Mouse (Mus musculus) heart, adult 2 months (tissue): ENCODE measurements at regions not wholly inside any gene's neighbourhood (a gene's known extent, or its start where the extent isn't known, plus 50 kb on each side); places are given as distances from the start of the nearest gene placed in this dataset.

ENCODE experiments used
- DNase-seq, 2 experiments: peaks; one replicate each; pipeline ENCODE4 v3.0.0; 2021
- H3K27ac ChIP-seq: fragments of 200-600 bp; 2 replicates; pipeline ENCODE4 v1.8.1; 2022
- H3K27me3 ChIP-seq: fragments of 200-500 bp; 2 replicates; pipeline ENCODE4 v1.6.1; 2012; ENCODE audit warnings: mild to moderate bottlenecking, low read length, inconsistent platforms, mixed read lengths; ENCODE audit not compliant: control insufficient read depth, insufficient read depth
- H3K36me3 ChIP-seq: fragments of 200-500 bp; 2 replicates; pipeline ENCODE4 v1.6.1; 2012; ENCODE audit warnings: low read length, inconsistent platforms; ENCODE audit not compliant: control insufficient read depth, insufficient read depth
- H3K4me1 ChIP-seq: fragments of 200-500 bp; 2 replicates; pipeline ENCODE4 v1.6.1; 2011; ENCODE audit warnings: low read length; ENCODE audit not compliant: control insufficient read depth, insufficient read depth
- H3K4me3 ChIP-seq: fragments of 200-600 bp; 2 replicates; pipeline ENCODE4 v1.8.1; 2022
- H3K79me2 ChIP-seq: fragments of 200-500 bp; replicated peaks from 2 replicates; pipeline ENCODE4 v1.6.1; 2012; ENCODE audit warnings: mild to moderate bottlenecking, inconsistent platforms, low read length, moderate library complexity, mixed read lengths; ENCODE audit not compliant: control insufficient read depth, insufficient read depth
- H3K9ac ChIP-seq: fragments of 200-500 bp; 2 replicates; pipeline ENCODE4 v1.6.1; 2012; ENCODE audit warnings: low read depth, mild to moderate bottlenecking, control low read depth, inconsistent platforms, low read length, mixed read lengths
- CTCF ChIP-seq: fragments of 200-600 bp; IDR thresholded peaks from 2 replicates; pipeline ENCODE4 v1.8.1; 2022; ENCODE audit warnings: antibody characterized with exemption, mild to moderate bottlenecking, moderate library complexity
- EP300 ChIP-seq: fragments of 200-500 bp; IDR thresholded peaks from 2 replicates; pipeline ENCODE4 v1.6.1; 2011; ENCODE audit warnings: low read depth, low read length, control low read depth; ENCODE audit not compliant: insufficient read depth
- POLR2A ChIP-seq: fragments of 200-500 bp; IDR thresholded peaks from 2 replicates; pipeline ENCODE4 v1.6.1; 2011; ENCODE audit warnings: mild to moderate bottlenecking, low read depth, low read length, control low read depth; ENCODE audit not compliant: insufficient read depth
- WGBS: fragments of 180-500 bp; shearing (Covaris S2); methylation state at CpG from one replicate; pipeline ENCODE4 v1.1.7; 2018; 5-methylcytosine and 5-hydroxymethylcytosine counted together
- intact Hi-C: fragments of 180-260 bp; cut with DNase I; formaldehyde crosslinking; loops from one replicate; pipeline ENCODE4 v1.15.1; 2025

- DNase-seq: no peak
- intact Hi-C loops: no loop called here
- Histone ChIP-seq H3K79me2 (no peaks in the 10 kb centered on the region), H3K4me3 (no peak overlapping the region), H3K27me3 (no peaks in the 10 kb centered on the region), H3K27ac (no peak overlapping the region), H3K36me3 (no peaks in the 10 kb centered on the region), H3K4me1 (no peaks in the 10 kb centered on the region), H3K9ac (no peak overlapping the region)
- WGBS: 53% methylated on average over 1 of the region's 1 CpGs
- TF ChIP-seq POLR2A (no peak), CTCF (no peak), EP300 (no peak)
These were observed 243.7 kb downstream of the Rpl10-ps3 start for GRCm38 (mm10) chr9:50101061-50101460.

GRCm38 (mm10) chr9:50090968-50091367, 253.8 kb downstream of the Rpl10-ps3 start:
- Histone ChIP-seq H3K4me3 (no peak overlapping the region), H3K27ac (no peak overlapping the region), H3K27me3 (no peaks in the 10 kb centered on the region), H3K36me3 (no peaks in the 10 kb centered on the region), H3K79me2 (no peaks in the 10 kb centered on the region), H3K9ac (no peak overlapping the region), H3K4me1 (no peaks in the 10 kb centered on the region)
- intact Hi-C loops: no loop called here
- 73% methylated on average over 8 of the region's 8 CpGs for WGBS
- no peak for TF ChIP-seq POLR2A
- TF ChIP-seq CTCF: no peak
- no peak for TF ChIP-seq EP300
- DNase-seq: no peak

GRCm38 (mm10) chr9:50089916-50090315, 254.9 kb downstream of the Rpl10-ps3 start:
- no peak overlapping the region for H3K9ac ChIP-seq
- intact Hi-C loops: no loop called here
- H3K79me2 ChIP-seq: no peaks in the 10 kb centered on the region
- no peak for DNase-seq
- 81% methylated on average over 3 of the region's 3 CpGs for WGBS
- TF ChIP-seq POLR2A (no peak), EP300 (no peak)
- H3K27ac ChIP-seq: no peak overlapping the region
- H3K4me1 ChIP-seq: no peaks in the 10 kb centered on the region
- no peaks in the 10 kb centered on the region for H3K36me3 ChIP-seq
- H3K4me3 ChIP-seq: no peak overlapping the region
- no peaks in the 10 kb centered on the region for H3K27me3 ChIP-seq

- Histone ChIP-seq H3K36me3 (no peaks in the 10 kb centered on the region), H3K4me3 (no peak overlapping the region), H3K79me2 (no peaks in the 10 kb centered on the region), H3K27me3 (no peaks in the 10 kb centered on the region), H3K27ac (no peak overlapping the region), H3K9ac (no peak overlapping the region), H3K4me1 (no peaks in the 10 kb centered on the region)
- intact Hi-C loops: no loop called here
- TF ChIP-seq EP300: no peak
- 65% methylated on average over 3 of the region's 3 CpGs for WGBS
- no peak for DNase-seq
These were observed 264.6 kb downstream of the Rpl10-ps3 start for GRCm38 (mm10) chr9:50080205-50080604.

- no peak overlapping the region for H3K4me3 ChIP-seq
- H3K9ac ChIP-seq: no peak overlapping the region
- 55% methylated on average over 2 of the region's 2 CpGs for WGBS
- no peak for TF ChIP-seq EP300
- no peak for TF ChIP-seq CTCF
- TF ChIP-seq POLR2A: no peak
- no peaks in the 10 kb centered on the region for H3K79me2 ChIP-seq
- no peak overlapping the region for H3K27ac ChIP-seq
- intact Hi-C loops: no loop called here
- DNase-seq: no peak
- H3K27me3 ChIP-seq: no peaks in the 10 kb centered on the region
- no peaks in the 10 kb centered on the region for H3K4me1 ChIP-seq
- no peaks in the 10 kb centered on the region for H3K36me3 ChIP-seq
These were observed 269.9 kb upstream of the Ncam1 start for GRCm38 (mm10) chr9:50068576-50068975.

- intact Hi-C loops: no loop called here
- H3K27ac ChIP-seq: no peak overlapping the region
- H3K79me2 ChIP-seq: no peaks in the 10 kb centered on the region
- DNase-seq: no peak
- H3K27me3 ChIP-seq: no peaks in the 10 kb centered on the region
- H3K36me3 ChIP-seq: no peaks in the 10 kb centered on the region
- no peak for TF ChIP-seq CTCF
- TF ChIP-seq POLR2A: no peak
- no peak for TF ChIP-seq EP300
- H3K9ac ChIP-seq: no peak overlapping the region
- H3K4me1 ChIP-seq: no peaks in the 10 kb centered on the region
- no peak overlapping the region for H3K4me3 ChIP-seq
- 84% methylated on average over 3 of the region's 3 CpGs for WGBS
These were observed 269.1 kb upstream of the Ncam1 start for GRCm38 (mm10) chr9:50067729-50068225.
